Mouse (Mus musculus) adrenal gland, adult 18-20 months (tissue): ENCODE measurements around the gene Nfe2l2. TPM values are rescaled to one million over a fixed set of nuclear protein-coding genes. Genes with fewer than 3 reads are reported as not detected.

Experiments
- DNase-seq, 2 experiments: peaks; one replicate each; pipeline ENCODE4 v3.0.0; 2021 to 2022; ENCODE audit warnings: low spot score in 2 of 2
- total RNA-seq, 2 experiments: library from RNA; stranded (reverse); gene quantifications; 1 replicate in 1 of 2; 2 replicates in 1 of 2; pipeline ENCODE4 v1.2.3; 2021

Gene Nfe2l2
- total RNA-seq, 2 experiments from 2014 or later: 102 to 116 TPM

- DNase-seq: no peak
Observed at GRCm38 (mm10) chr2:75689482-75690158, 14.8 kb downstream of the Nfe2l2 start.

GRCm38 (mm10) chr2:75688901-75689300 lies 15.5 kb downstream of the Nfe2l2 start:
- DNase-seq: no peak

GRCm38 (mm10) chr2:75687040-75687749 lies 17.2 kb downstream of the Nfe2l2 start:
- no peak for DNase-seq

- DNase-seq: no peak
Observed at GRCm38 (mm10) chr2:75685458-75685861, 19.0 kb downstream of the Nfe2l2 start.

GRCm38 (mm10) chr2:75684526-75684925 lies 19.9 kb downstream of the Nfe2l2 start:
- DNase-seq: no peak

GRCm38 (mm10) chr2:75682978-75683709 lies 21.3 kb downstream of the Nfe2l2 start:
- DNase-seq: no peak

- no peak for DNase-seq
Observed at GRCm38 (mm10) chr2:75681439-75681838, 23.0 kb downstream of the Nfe2l2 start.

GRCm38 (mm10) chr2:75679947-75680346 lies 24.5 kb downstream of the Nfe2l2 start:
- DNase-seq: no peak

- no peak for DNase-seq
Observed at GRCm38 (mm10) chr2:75676567-75676966, 27.9 kb downstream of the Nfe2l2 start.

GRCm38 (mm10) chr2:75672561-75672960 lies 31.9 kb downstream of the Nfe2l2 start:
- DNase-seq: no peak

- no peak for DNase-seq
Observed at GRCm38 (mm10) chr2:75671337-75671660, 33.1 kb downstream of the Nfe2l2 start.

GRCm38 (mm10) chr2:75670446-75671336 lies 33.8 kb downstream of the Nfe2l2 start:
- DNase-seq: no peak

GRCm38 (mm10) chr2:75669491-75670445 lies 34.7 kb downstream of the Nfe2l2 start:
- no peak for DNase-seq

- no peak for DNase-seq
Observed at GRCm38 (mm10) chr2:75661106-75661505, 43.3 kb downstream of the Nfe2l2 start.

- DNase-seq: no peak
Observed at GRCm38 (mm10) chr2:75660255-75660948, 44.0 kb downstream of the Nfe2l2 start.

- DNase-seq: peak; percentile 94 to 96
Observed at GRCm38 (mm10) chr2:75659629-75659960, 44.8 kb downstream of the Nfe2l2 start.

- peak; percentile 96 to 97 for DNase-seq
Observed at GRCm38 (mm10) chr2:75658727-75659628, 45.5 kb downstream of the Nfe2l2 start, which contains the start of gene Hnrnpa3. Gene Hnrnpa3 (plus strand): TSS chr2:75659261.
